Mouse (Mus musculus) testis, adult 2 months (tissue): ENCODE measurements around the gene Cobll1.

ENCODE experiments used
- CTCF ChIP-seq: fragments of 200-500 bp; IDR thresholded peaks from 2 replicates; pipeline ENCODE4 v1.5.1; 2012; ENCODE audit warnings: low read depth, mild to moderate bottlenecking, inconsistent platforms, low read length, moderate library complexity; ENCODE audit not compliant: control insufficient read depth, insufficient read depth, insufficient replicate concordance
- POLR2A ChIP-seq: fragments of 200-500 bp; IDR thresholded peaks from 2 replicates; pipeline ENCODE4 v1.6.1; 2012; ENCODE audit warnings: low read depth, mild to moderate bottlenecking, inconsistent platforms, low read length, moderate library complexity; ENCODE audit not compliant: control insufficient read depth

GRCm38 (mm10) chr2:65219375-65220135 is 19.6 kb downstream of the Cobll1 start:
- TF ChIP-seq POLR2A (no peak), CTCF (no peak)
